Comparison of ENCODE assay signal across 8 mouse cellular contexts in the genomic region with DNA sequence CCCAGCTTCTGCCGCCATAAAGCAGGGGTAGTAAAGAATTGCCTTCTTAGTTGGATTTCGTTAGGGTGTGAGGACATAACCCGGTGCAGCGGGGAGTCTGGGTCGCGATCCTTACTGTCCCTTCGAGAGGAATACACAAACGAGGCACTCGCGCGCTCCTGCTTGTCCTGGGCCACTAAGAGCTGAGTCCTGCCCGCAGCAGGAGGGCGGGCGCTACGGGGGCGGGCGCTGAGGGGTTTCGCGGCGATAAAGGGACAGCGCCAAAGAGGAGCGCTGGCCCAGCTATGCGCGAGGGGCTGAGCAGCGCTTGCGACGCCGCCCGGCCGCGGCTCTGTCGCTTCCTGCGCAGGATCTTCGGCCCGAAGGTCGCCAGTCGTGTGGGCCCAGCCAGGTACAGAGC. TPM values are rescaled to one million over a fixed set of nuclear protein-coding genes. Genes with fewer than 3 reads are reported as not detected.
DNase-seq lines count a peak whose midpoint lies in the region; ATAC-seq and TF ChIP-seq lines count a peak whose summit lies in the region.

No protein-coding gene starts in this region.

- ATAC-seq in heart, embryonic 13.5 days (ENCODE audit: extremely low read depth, insufficient number of reproducible peaks, low FRiP score, low TSS enrichment), result no peak
- peak; percentile 18; the same call in 1 of the 2 replicates for ATAC-seq in megakaryocyte, adult 5-6 weeks (ENCODE audit: poor library complexity, severe bottlenecking)
- 0 out of 2 replicates have a peak, but pooled peaks have one; percentile 16 for ATAC-seq in stomach, postnatal 0 days (ENCODE audit: low FRiP score, low TSS enrichment)

- DNase-seq in cerebellum, postnatal 10 days, result peak; percentile 19 to 30
- DNase-seq in cerebellum, adult 9-11 months, result no peak
- DNase-seq in embryo, embryonic 10.5 days (ENCODE audit: low spot score), result peak; percentile 60
- peak; percentile 59 for DNase-seq in kidney, postnatal 14 days
- DNase-seq in stomach, postnatal 0 days (ENCODE audit: low spot score), result peak; percentile 28
- DNase-seq in right cerebral cortex, adult 18-20 months, result no peak

- no peak for TF ChIP-seq CTCF in stomach, postnatal 0 days (IDR thresholded peaks at IDR 0.05; ENCODE audit: low read depth)

- H3K27me3 ChIP-seq in heart, embryonic 13.5 days (replicated peaks), result peaks cover 70% of the 10 kb centered on the region
- no peaks in the 10 kb centered on the region for H3K27me3 ChIP-seq in stomach, postnatal 0 days (ENCODE audit: control insufficient read depth, insufficient read depth, low read length)

- peak overlapping the region; percentile 69 for H3K9ac ChIP-seq in heart, embryonic 13.5 days
- no peak overlapping the region for H3K9ac ChIP-seq in stomach, postnatal 0 days (ENCODE audit: low read length)

- H3K4me1 ChIP-seq in heart, embryonic 13.5 days, result peaks cover 13% of the 10 kb centered on the region
- H3K4me1 ChIP-seq in stomach, postnatal 0 days (replicated peaks; ENCODE audit: control insufficient read depth, insufficient read depth), result no peaks in the 10 kb centered on the region

- H3K27ac ChIP-seq in heart, embryonic 13.5 days (replicated peaks), result no peak overlapping the region
- no peak overlapping the region for H3K27ac ChIP-seq in stomach, postnatal 0 days (replicated peaks)

- H3K4me3 ChIP-seq in heart, embryonic 13.5 days, result peak overlapping the region; percentile 55
- peak overlapping the region; percentile 35 for H3K4me3 ChIP-seq in stomach, postnatal 0 days (ENCODE audit: low read depth, low read length)

- no peaks in the 10 kb centered on the region for H3K36me3 ChIP-seq in heart, embryonic 13.5 days
- no peaks in the 10 kb centered on the region for H3K36me3 ChIP-seq in stomach, postnatal 0 days (ENCODE audit: control insufficient read depth, insufficient read depth, low read length)

- H3K9me3 ChIP-seq in heart, embryonic 13.5 days, result no peaks in the 10 kb centered on the region
- H3K9me3 ChIP-seq in stomach, postnatal 0 days (ENCODE audit: control insufficient read depth, low read length), result no peaks in the 10 kb centered on the region

- under 1% methylated on average over 34 of the region's 37 CpGs for WGBS in heart, embryonic 13.5 days
- WGBS in stomach, postnatal 0 days, result under 1% methylated on average over 33 of the region's 37 CpGs

- peak overlapping the region; percentile 80 for H3K4me2 ChIP-seq in heart, embryonic 13.5 days
- peak overlapping the region; percentile 51 for H3K4me2 ChIP-seq in stomach, postnatal 0 days (replicated peaks; ENCODE audit: low read depth)

- no peak for TF ChIP-seq EP300 in stomach, postnatal 0 days (optimal IDR thresholded peaks at IDR 0.05)

RNA-seq across cellular contexts. Expression of gene Nos2, which starts 4.3 kb away (rescaled TPM):
- 0.56 and 0.84 TPM in 2 replicates for polyA plus RNA-seq in heart, embryonic 13.5 days (2015; fragmentation: Nextera tagmentation; extraction: Ambion mirVana)
- not detected in 2 replicates for total RNA-seq in megakaryocyte, adult 5-6 weeks (2015)
- not detected in 2 replicates for total RNA-seq in megakaryocyte, adult 5-6 weeks (2017)
- polyA plus RNA-seq in stomach, postnatal 0 days (2015; fragmentation: Nextera tagmentation; extraction: Ambion mirVana), result 0.27 TPM in 2 replicates

RNA-seq across cellular contexts. Expression of gene Lgals9, which starts 59.8 kb away (rescaled TPM):
- 60.2 and 67.9 TPM in 2 replicates for polyA plus RNA-seq in heart, embryonic 13.5 days (2015; fragmentation: Nextera tagmentation; extraction: Ambion mirVana)
- total RNA-seq in megakaryocyte, adult 5-6 weeks (2015), result 218 and 231 TPM in 2 replicates
- total RNA-seq in megakaryocyte, adult 5-6 weeks (2017), result 40.4 and 48.1 TPM in 2 replicates
- 412 and 435 TPM in 2 replicates for polyA plus RNA-seq in stomach, postnatal 0 days (2015; fragmentation: Nextera tagmentation; extraction: Ambion mirVana)

Comparison
In these comparisons a context has a peak if more than half of its experiments do, and no peak if none do; other contexts are left out.
1. DNase-seq: peak in cerebellum, postnatal 10 days (2 of 2), embryo, embryonic 10.5 days (single experiment), kidney, postnatal 14 days (single experiment) and stomach, postnatal 0 days (single experiment); none in cerebellum, adult 9-11 months (single experiment) and right cerebral cortex, adult 18-20 months (single experiment).